Mouse (Mus musculus) brain, embryonic 14.5 days (tissue): Measurements from ENCODE around the gene Lrrc18.

ENCODE experiments used
- CTCF ChIP-seq: fragments of 200-500 bp; IDR thresholded peaks from 2 replicates; pipeline ENCODE4 v1.5.1; 2012; ENCODE audit warnings: inconsistent platforms, mild to moderate bottlenecking, moderate library complexity, borderline replicate concordance; ENCODE audit not compliant: insufficient read depth, insufficient read length; ENCODE audit errors: extremely low read depth
- POLR2A ChIP-seq: fragments of 200-500 bp; IDR thresholded peaks from 2 replicates; pipeline ENCODE4 v1.6.1; 2012; ENCODE audit warnings: mild to moderate bottlenecking, inconsistent platforms, borderline replicate concordance; ENCODE audit not compliant: poor library complexity, insufficient read depth, insufficient read length, severe bottlenecking; ENCODE audit errors: extremely low read depth

- TF ChIP-seq POLR2A (no peak), CTCF (no peak)
These were observed 28.4 kb downstream of the Lrrc18 start for GRCm38 (mm10) chr14:33019606-33020005.
